ENCODE assay signal across 8 mouse cellular contexts in genomic region chr10:91082550-91083392, GRCm38 (mm10). TPM values are rescaled to one million over a fixed set of nuclear protein-coding genes. Genes with fewer than 3 reads are reported as not detected.
DNase-seq lines count a peak whose midpoint lies in the region; ATAC-seq lines count a peak whose summit lies in the region.

Gene Apaf1 (minus strand): TSS chr10:91082770.
Gene Ikbip (plus strand): TSS chr10:91082940.

- H3K4me1 ChIP-seq in heart, embryonic 14.5 days (ENCODE audit: control insufficient read depth in 2 of 2, insufficient read depth in 2 of 2, low read length in 2 of 2), result peaks cover 0 to 8% of the 10 kb centered on the region in 2 experiments; a peak in 2 of 4 replicates
- peaks cover 22% of the 10 kb centered on the region for H3K4me1 ChIP-seq in liver, embryonic 13.5 days (replicated peaks)
- 0 out of 2 replicates have a peak, but pooled peaks cover 4% of the 10 kb centered on the region for H3K4me1 ChIP-seq in stomach, embryonic 16.5 days (ENCODE audit: control insufficient read depth, insufficient read depth, low read length)

- ATAC-seq in CD4-positive, CD25-positive, alpha-beta regulatory T cell, adult 4 months, result peak; percentile 90
- peak; percentile 97 for ATAC-seq in heart, embryonic 14.5 days (ENCODE audit: insufficient number of reproducible peaks, insufficient read depth, low FRiP score, low read depth)
- peak; percentile 94 for ATAC-seq in liver, embryonic 13.5 days (ENCODE audit: low read depth)
- ATAC-seq in stomach, embryonic 16.5 days (ENCODE audit: insufficient read depth, low FRiP score), result peak; percentile 98

- peak within 1 kb of the TSS; percentile 91 for H3K9ac ChIP-seq in heart, embryonic 14.5 days (ENCODE audit: low read length)
- H3K9ac ChIP-seq in liver, embryonic 13.5 days, result peak within 1 kb of the TSS; percentile 94
- peak within 1 kb of the TSS; percentile 93 for H3K9ac ChIP-seq in stomach, embryonic 16.5 days (ENCODE audit: low read length)

- peaks cover 18% of the 10 kb centered on the region for H3K36me3 ChIP-seq in heart, embryonic 14.5 days (ENCODE audit: control insufficient read depth, insufficient read depth, low read length)
- peaks cover 14% of the 10 kb centered on the region for H3K36me3 ChIP-seq in liver, embryonic 13.5 days
- H3K36me3 ChIP-seq in stomach, embryonic 16.5 days (ENCODE audit: control insufficient read depth, insufficient read depth, low read length), result peaks cover 4% of the 10 kb centered on the region

- peak within 1 kb of the TSS; percentile 88 for H3K4me2 ChIP-seq in heart, embryonic 14.5 days (ENCODE audit: low read length)
- H3K4me2 ChIP-seq in liver, embryonic 13.5 days, result peak within 1 kb of the TSS; percentile 95
- H3K4me2 ChIP-seq in stomach, embryonic 16.5 days (ENCODE audit: low read depth, low read length), result peak within 1 kb of the TSS; percentile 86

- no peaks in the 10 kb centered on the region for H3K9me3 ChIP-seq in heart, embryonic 14.5 days (ENCODE audit: control insufficient read depth, low read length)
- no peaks in the 10 kb centered on the region for H3K9me3 ChIP-seq in liver, embryonic 13.5 days (replicated peaks)
- H3K9me3 ChIP-seq in stomach, embryonic 16.5 days (replicated peaks; ENCODE audit: control insufficient read depth, low read length), result no peaks in the 10 kb centered on the region

- peak within 1 kb of the TSS; percentile 81 to 95 for H3K4me3 ChIP-seq in heart, embryonic 14.5 days (ENCODE audit: control insufficient read depth in 1 of 2, insufficient read depth in 1 of 2, low read depth in 1 of 2, low read length in 2 of 2)
- peak within 1 kb of the TSS; percentile 98 for H3K4me3 ChIP-seq in liver, embryonic 13.5 days (replicated peaks)
- peak within 1 kb of the TSS; percentile 91 for H3K4me3 ChIP-seq in stomach, embryonic 16.5 days (replicated peaks; ENCODE audit: low read length)

- H3K27ac ChIP-seq in heart, embryonic 14.5 days (replicated peaks in 1 of 2; ENCODE audit: control insufficient read depth in 1 of 2, insufficient read depth in 1 of 2, low read depth in 2 of 2, low read length in 2 of 2), result peak within 1 kb of the TSS; percentile 63 to 89
- peak within 1 kb of the TSS; percentile 89 for H3K27ac ChIP-seq in liver, embryonic 13.5 days
- H3K27ac ChIP-seq in stomach, embryonic 16.5 days (ENCODE audit: low read length), result peak within 1 kb of the TSS; percentile 87

- no peaks in the 10 kb centered on the region for H3K27me3 ChIP-seq in heart, embryonic 14.5 days (ENCODE audit: control insufficient read depth, insufficient read depth, low read length)
- H3K27me3 ChIP-seq in liver, embryonic 13.5 days, result no peaks in the 10 kb centered on the region
- no peaks in the 10 kb centered on the region for H3K27me3 ChIP-seq in stomach, embryonic 16.5 days (ENCODE audit: control insufficient read depth, insufficient read depth, low read length)

- under 1% methylated on average over 87 of the region's 87 CpGs for WGBS in heart, embryonic 14.5 days
- WGBS in liver, embryonic 13.5 days (ENCODE audit: insufficient replicate concordance), result under 1% methylated on average over 66 of the region's 87 CpGs
- WGBS in stomach, embryonic 16.5 days, result under 1% methylated on average over 87 of the region's 87 CpGs

- DNase-seq in c-Kit-negative CD71-positive TER-119-positive erythroid progenitor cells, embryonic 14.5 days (ENCODE audit: low read depth, low spot score), result peak; percentile 96
- peak; percentile 96 for DNase-seq in fibroblast of lung, adult 2 months (ENCODE audit: low read depth)
- DNase-seq in kidney, postnatal 14 days, result peak; percentile 100
- peak; percentile 99 for DNase-seq in liver, embryonic 13.5 days
- DNase-seq in neural tube, embryonic 10.5 days (ENCODE audit: extremely low spot score, low spot score), result peak; percentile 100

RNA-seq across cellular contexts. Expression of gene Apaf1, which starts in this region (rescaled TPM):
- polyA plus RNA-seq in CD4-positive, CD25-positive, alpha-beta regulatory T cell, adult 4 months (2017; shearing (Covaris generic)), result 10 to 100 TPM in 1 of 2 experiments, 1 to 10 TPM in 1; 6.2 to 15.3 TPM
- polyA plus RNA-seq in heart, embryonic 14.5 days (2014; fragmentation: Nextera tagmentation; extraction: Ambion mirVana), result 17.3 and 19.2 TPM in 2 replicates
- 6.8 and 8.3 TPM in 2 replicates for polyA plus RNA-seq in liver, embryonic 13.5 days (2015; fragmentation: Nextera tagmentation; extraction: Ambion mirVana)
- 13.4 and 15.1 TPM in 2 replicates for polyA plus RNA-seq in stomach, embryonic 16.5 days (2015; fragmentation: Nextera tagmentation; extraction: Ambion mirVana)

RNA-seq across cellular contexts. Expression of gene Ikbip, which starts in this region (rescaled TPM):
- polyA plus RNA-seq in CD4-positive, CD25-positive, alpha-beta regulatory T cell, adult 4 months (2017; shearing (Covaris generic)), result 1 to 10 TPM; 4.9 to 6.5 TPM
- 43.7 and 48.3 TPM in 2 replicates for polyA plus RNA-seq in heart, embryonic 14.5 days (2014; fragmentation: Nextera tagmentation; extraction: Ambion mirVana)
- 10.0 and 12.6 TPM in 2 replicates for polyA plus RNA-seq in liver, embryonic 13.5 days (2015; fragmentation: Nextera tagmentation; extraction: Ambion mirVana)
- polyA plus RNA-seq in stomach, embryonic 16.5 days (2015; fragmentation: Nextera tagmentation; extraction: Ambion mirVana), result 37.3 and 41.8 TPM in 2 replicates

Comparison
In these comparisons a context has a peak if more than half of its experiments do, and no peak if none do; other contexts are left out.
1. Peak in every context shown above with its lines: DNase-seq, ATAC-seq, H3K4me3 ChIP-seq and H3K27ac ChIP-seq.